Mouse (Mus musculus): ENCODE measurements around the gene Gm26661.

- no peak for TF ChIP-seq USF1 (IDR thresholded peaks at IDR 0.05; ENCODE audit: low read depth)
- no peak for TF ChIP-seq CEBPB (IDR thresholded peaks at IDR 0.05; ENCODE audit: insufficient read depth, poor library complexity, severe bottlenecking)
- TF ChIP-seq POLR2A (IDR thresholded peaks at IDR 0.05; ENCODE audit: insufficient read length, low read depth): no peak
- TF ChIP-seq E2F4 (IDR thresholded peaks at IDR 0.05; ENCODE audit: insufficient read depth): no peak
- no peak for TF ChIP-seq POLR2AphosphoS2 (IDR thresholded peaks at IDR 0.05; ENCODE audit: insufficient read length, low read depth)
- no peak for TF ChIP-seq TCF12 (IDR thresholded peaks at IDR 0.05; ENCODE audit: insufficient read depth, poor library complexity, severe bottlenecking)
- no peak for TF ChIP-seq MYOG (IDR thresholded peaks at IDR 0.05; ENCODE audit: control insufficient read depth in 1 of 3, insufficient read depth in 1 of 3, insufficient read length in 2 of 3, low read depth in 2 of 3)
- TF ChIP-seq MYOD1 (IDR thresholded peaks at IDR 0.05; ENCODE audit: control insufficient read depth in 1 of 3, insufficient read length in 2 of 3, low read depth in 2 of 3): no peak
Measured at GRCm38 (mm10) chr14:7819446-7819845, 28.1 kb downstream of the Gm26661 start.
